Mouse (Mus musculus) liver, embryonic 14.5 days (tissue): ENCODE measurements around the gene Fbxl17. TPM values are rescaled to one million over a fixed set of nuclear protein-coding genes. Genes with fewer than 3 reads are reported as not detected.

ENCODE experiments used
- ATAC-seq: fragments of 200-750 bp; cut with Nextera tagmentation; 2 replicates; pipeline ENCODE4 v1.8.0; 2017; ENCODE audit warnings: moderate number of reproducible peaks, mild to moderate bottlenecking, moderate library complexity; ENCODE audit not compliant: insufficient read depth
- DNase-seq, 3 experiments: peaks; one replicate each; pipeline ENCODE4 v3.0.0-alpha.2; 2012 to 2013; ENCODE audit warnings: low read depth in 3 of 3, low spot score in 3 of 3
- H3K27ac ChIP-seq: fragments of 300-500 bp; sonication (generic); 2 replicates; pipeline ENCODE4 v1.5.1; 2014; ENCODE audit warnings: moderate library complexity, mild to moderate bottlenecking, control low read depth, inconsistent platforms
- H3K27me3 ChIP-seq: fragments of 300-500 bp; sonication (generic); 2 replicates; pipeline ENCODE4 v1.6.1; 2014; ENCODE audit warnings: mild to moderate bottlenecking, low read length, moderate library complexity; ENCODE audit not compliant: control insufficient read depth, insufficient read depth
- H3K36me3 ChIP-seq: fragments of 300-500 bp; sonication (generic); replicated peaks from 2 replicates; pipeline ENCODE4 v1.6.1; 2014; ENCODE audit warnings: low read depth; ENCODE audit not compliant: control insufficient read depth, insufficient read depth
- H3K4me1 ChIP-seq, 2 experiments: fragments of 200-500 bp in 1 of 2; fragments of 300-500 bp in 1 of 2; sonication (generic) in 1 of 2; replicated peaks; 2 replicates each; pipeline ENCODE4 v1.6.1; 2012 to 2014; ENCODE audit warnings: antibody characterized with exemption in 1 of 2, inconsistent platforms in 1 of 2, low read length in 1 of 2; ENCODE audit not compliant: control insufficient read depth in 2 of 2, insufficient read depth in 2 of 2
- H3K4me2 ChIP-seq: fragments of 300-500 bp; sonication (generic); 2 replicates; pipeline ENCODE4 v1.6.1; 2014; ENCODE audit warnings: low read depth, mild to moderate bottlenecking, control low read depth, moderate library complexity
- H3K4me3 ChIP-seq, 2 experiments: fragments of 200-500 bp in 1 of 2; fragments of 300-500 bp in 1 of 2; sonication (generic) in 1 of 2; 2 replicates each; pipeline ENCODE4 v1.5.1; 2012 to 2014; ENCODE audit warnings: low read depth in 2 of 2, low read length in 2 of 2, mild to moderate bottlenecking in 2 of 2, control low read depth in 1 of 2, inconsistent platforms in 1 of 2, moderate library complexity in 1 of 2; ENCODE audit not compliant: insufficient read depth in 1 of 2
- H3K9ac ChIP-seq: fragments of 300-500 bp; sonication (generic); replicated peaks from 2 replicates; pipeline ENCODE4 v1.6.1; 2014; ENCODE audit warnings: mild to moderate bottlenecking, control low read depth, moderate library complexity
- H3K9me3 ChIP-seq: fragments of 300-500 bp; sonication (generic); 2 replicates; pipeline ENCODE4 v1.6.1; 2016; ENCODE audit warnings: low read length, mixed read lengths; ENCODE audit not compliant: control insufficient read depth
- CTCF ChIP-seq: IDR thresholded peaks from 2 replicates; pipeline ENCODE4 v1.5.1; 2016; ENCODE audit warnings: antibody characterized with exemption, low read depth, control low read depth
- EP300 ChIP-seq: IDR thresholded peaks from 2 replicates; pipeline ENCODE4 v1.6.1; 2016; ENCODE audit warnings: antibody characterized with exemption, low read depth
- WGBS: fragments of 180-500 bp; shearing (Covaris S2); extraction: QIAGEN DNeasy Blood & Tissue Kit; methylation state at CpG from one replicate; pipeline ENCODE4 v1.1.7; 2014; ENCODE audit not compliant: insufficient replicate concordance; 5-methylcytosine and 5-hydroxymethylcytosine counted together
- polyA plus RNA-seq, 2 experiments: library from polyadenylated mRNA; depleted of rRNA in 1 of 2; stranded (reverse) in 1 of 2; unstranded in 1 of 2; fragments of >200 nt; fragmentation: Nextera tagmentation in 1 of 2; extraction: Ambion mirVana in 1 of 2; gene quantifications; 2 replicates each; pipeline versions ENCODE4 v1.2.1 to v1.2.3; 2012 to 2014

Fbxl17 gene
- polyA plus RNA-seq, 2 experiments: 1.9 TPM

DNA sequence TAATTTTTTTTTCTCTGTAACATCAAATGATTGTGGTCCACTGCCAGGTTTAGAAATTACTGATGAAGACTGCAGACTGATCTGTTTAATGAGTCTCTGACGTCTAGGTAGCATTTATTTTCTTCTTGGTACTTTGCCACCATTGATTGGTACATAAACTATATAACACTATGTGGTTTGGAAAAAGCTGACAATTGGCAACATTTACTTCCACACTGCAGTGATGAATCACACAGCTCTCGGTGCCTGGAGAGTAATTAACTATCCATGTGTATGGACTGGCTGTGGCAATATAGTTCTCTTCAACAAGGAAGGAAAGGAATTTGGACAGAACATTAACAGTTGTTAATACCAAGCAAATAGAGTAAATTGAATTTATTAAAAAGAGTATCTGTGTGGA, 404.3 kb downstream of the Fbxl17 start:
- Histone ChIP-seq H3K9ac (no peak overlapping the region), H3K4me2 (no peak overlapping the region), H3K36me3 (no peaks in the 10 kb centered on the region), H3K9me3 (no peaks in the 10 kb centered on the region), H3K4me1 (0 out of 4 replicates have a peak, but pooled peaks cover 0 to 3% of the 10 kb centered on the region in 2 experiments), H3K27ac (no peak overlapping the region), H3K4me3 (no peak overlapping the region), H3K27me3 (no peaks in the 10 kb centered on the region)
- ATAC-seq (no peak), DNase-seq (no peak)
- WGBS: 65% methylated on average over 2 of the region's 2 CpGs
- TF ChIP-seq CTCF (no peak), EP300 (no peak)

DNA sequence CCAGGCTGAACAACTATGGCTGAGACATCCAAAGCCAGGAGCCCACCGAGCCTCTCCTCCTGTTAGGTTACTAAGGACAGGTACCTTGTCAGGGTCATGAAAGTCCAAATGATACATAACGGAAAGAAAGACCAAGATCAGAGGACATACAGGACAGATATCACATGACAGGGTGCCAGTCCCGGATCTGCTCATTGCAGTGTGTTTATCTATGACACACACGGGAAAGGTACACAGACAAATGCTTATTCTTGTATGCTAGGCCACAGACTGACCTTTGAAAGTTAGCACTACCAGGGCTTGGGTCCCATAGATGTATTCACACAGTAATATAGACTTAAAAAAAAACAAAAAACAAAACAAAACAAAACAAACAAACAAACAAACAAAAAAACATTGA, 404.8 kb downstream of the Fbxl17 start:
- H3K9ac ChIP-seq: no peak overlapping the region
- TF ChIP-seq CTCF (no peak), EP300 (no peak)

DNA sequence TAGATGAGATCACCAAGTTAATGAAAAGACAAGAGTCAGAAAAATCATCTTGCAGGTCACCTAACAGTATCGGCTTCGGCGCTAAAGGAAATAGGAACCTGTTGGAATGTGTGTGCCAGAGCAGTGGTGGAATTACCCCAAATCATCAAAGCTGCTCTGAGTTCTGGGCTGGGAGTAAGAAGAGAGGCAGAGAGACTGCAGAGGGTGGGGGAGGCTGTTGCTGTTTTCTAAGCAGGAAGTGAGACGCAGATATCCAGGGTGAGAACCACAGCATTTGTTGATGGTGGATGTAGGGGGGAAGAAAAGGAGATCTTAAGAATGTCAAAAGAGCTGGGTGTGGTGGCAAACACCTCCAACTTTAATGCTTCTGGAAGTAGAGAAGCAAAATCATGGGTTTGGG, 406.6 kb downstream of the Fbxl17 start:
- WGBS: 63% methylated on average over 4 of the region's 4 CpGs
- ATAC-seq: no peak
- DNase-seq: no peak

More for the DNA sequence above, 404.8 kb downstream of the Fbxl17 start:
- H3K9me3 ChIP-seq: no peaks in the 10 kb centered on the region
- H3K27ac ChIP-seq: no peak overlapping the region
- DNase-seq: no peak
- 0 out of 4 replicates have a peak, but pooled peaks cover 0 to 3% of the 10 kb centered on the region in 2 experiments for H3K4me1 ChIP-seq
- H3K4me3 ChIP-seq: no peak overlapping the region
- no peaks in the 10 kb centered on the region for H3K27me3 ChIP-seq
- no peak overlapping the region for H3K4me2 ChIP-seq
- ATAC-seq: no peak
- WGBS: 58% methylated on average over 4 of the region's 4 CpGs
- no peaks in the 10 kb centered on the region for H3K36me3 ChIP-seq

DNA sequence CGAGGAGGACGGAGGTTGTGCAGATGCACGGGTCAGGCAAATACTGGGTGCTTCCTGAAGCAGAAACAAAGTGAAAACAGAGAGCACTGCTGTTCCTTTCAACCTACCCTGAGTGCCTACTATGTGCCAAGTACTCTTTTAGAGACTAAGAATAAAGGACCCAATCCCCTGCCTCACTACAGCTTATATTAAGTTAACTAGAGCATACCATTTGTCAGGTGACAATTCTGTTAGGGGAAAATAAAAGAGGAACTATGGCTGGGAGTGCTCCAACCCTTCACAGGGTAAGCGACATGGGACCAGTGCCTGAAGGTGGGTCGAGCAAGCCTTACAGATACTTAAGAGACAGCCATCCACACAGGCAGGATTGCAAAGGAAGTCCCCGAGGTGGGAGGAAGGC, 407.0 kb downstream of the Fbxl17 start:
- DNase-seq: no peak
- no peaks in the 10 kb centered on the region for H3K36me3 ChIP-seq

More for the DNA sequence above, 406.6 kb downstream of the Fbxl17 start:
- H3K36me3 ChIP-seq: no peaks in the 10 kb centered on the region
- H3K4me3 ChIP-seq: no peak overlapping the region
- no peak for TF ChIP-seq EP300
- TF ChIP-seq CTCF: no peak
- H3K27ac ChIP-seq: no peak overlapping the region
- H3K9me3 ChIP-seq: no peaks in the 10 kb centered on the region
- no peaks in the 10 kb centered on the region for H3K27me3 ChIP-seq
- H3K4me1 ChIP-seq: 0 out of 4 replicates have a peak, but pooled peaks cover 0 to 3% of the 10 kb centered on the region in 2 experiments
- no peak overlapping the region for H3K9ac ChIP-seq
- H3K4me2 ChIP-seq: no peak overlapping the region

DNA sequence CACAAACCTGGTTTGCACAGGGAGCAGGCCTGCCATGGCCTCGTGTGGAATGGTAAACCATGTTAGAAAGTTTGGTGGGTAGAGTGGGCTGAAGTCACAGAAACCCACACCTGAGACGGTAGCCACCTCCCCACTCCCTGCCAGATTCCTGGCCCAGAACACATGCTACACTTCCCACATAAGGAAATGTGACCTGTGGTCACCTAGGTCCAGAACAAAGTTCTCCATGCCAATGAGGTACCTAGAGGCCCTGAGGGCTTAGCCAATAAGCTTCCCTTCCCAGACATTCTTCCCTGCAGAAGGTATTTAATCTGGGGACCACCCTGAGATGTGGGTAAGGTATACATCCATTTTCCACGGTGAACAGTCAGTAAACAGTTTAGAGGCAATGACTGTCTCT, 409.7 kb downstream of the Fbxl17 start:
- Histone ChIP-seq H3K27ac (no peak overlapping the region), H3K36me3 (no peaks in the 10 kb centered on the region), H3K9me3 (no peaks in the 10 kb centered on the region), H3K4me2 (no peak overlapping the region), H3K4me1 (0 out of 4 replicates have a peak, but pooled peaks cover 0 to 3% of the 10 kb centered on the region in 2 experiments), H3K27me3 (no peaks in the 10 kb centered on the region), H3K4me3 (no peak overlapping the region), H3K9ac (no peak overlapping the region)
- TF ChIP-seq EP300 (no peak), CTCF (no peak)
- 63% methylated on average over 3 of the region's 3 CpGs for WGBS
- ATAC-seq (no peak), DNase-seq (no peak)

More for the DNA sequence above, 407.0 kb downstream of the Fbxl17 start:
- no peaks in the 10 kb centered on the region for H3K27me3 ChIP-seq
- H3K4me3 ChIP-seq: no peak overlapping the region
- ATAC-seq: no peak
- no peak overlapping the region for H3K4me2 ChIP-seq
- 40% methylated on average over 6 of the region's 6 CpGs for WGBS
- TF ChIP-seq EP300 (no peak), CTCF (no peak)
- no peak overlapping the region for H3K27ac ChIP-seq
- no peak overlapping the region for H3K9ac ChIP-seq
- H3K9me3 ChIP-seq: no peaks in the 10 kb centered on the region
- 0 out of 4 replicates have a peak, but pooled peaks cover 0 to 3% of the 10 kb centered on the region in 2 experiments for H3K4me1 ChIP-seq
